Mouse (Mus musculus) liver, adult 2 months (tissue): ENCODE measurements at regions not wholly inside any gene's neighbourhood (a gene's known extent, or its start where the extent isn't known, plus 50 kb on each side); places are given as distances from the start of the nearest gene placed in this dataset.

ENCODE experiments used
- DNase-seq: peaks from one replicate; pipeline ENCODE4 v3.0.0-alpha.2; 2011; ENCODE audit warnings: low read depth, low spot score; ENCODE audit errors: extremely low read depth
- H3K27ac ChIP-seq: fragments of 200-500 bp; replicated peaks from 2 replicates; pipeline ENCODE4 v1.5.1; 2012; ENCODE audit warnings: low read depth, mild to moderate bottlenecking, control low read depth, inconsistent platforms, low read length; ENCODE audit not compliant: insufficient read depth
- H3K27me3 ChIP-seq: fragments of 200-500 bp; 2 replicates; pipeline ENCODE4 v1.6.1; 2012; ENCODE audit warnings: mild to moderate bottlenecking, moderate library complexity, low read length, inconsistent platforms; ENCODE audit not compliant: control insufficient read depth, insufficient read depth
- H3K36me3 ChIP-seq: fragments of 200-500 bp; 2 replicates; pipeline ENCODE4 v1.6.1; 2012; ENCODE audit warnings: low read length, inconsistent platforms; ENCODE audit not compliant: control insufficient read depth, insufficient read depth
- H3K4me1 ChIP-seq: fragments of 200-500 bp; 2 replicates; pipeline ENCODE4 v1.6.1; 2011; ENCODE audit warnings: low read length; ENCODE audit not compliant: control insufficient read depth, insufficient read depth
- H3K4me3 ChIP-seq: fragments of 200-500 bp; 2 replicates; pipeline ENCODE4 v1.5.1; 2011; ENCODE audit warnings: low read depth, mild to moderate bottlenecking, control low read depth, low read length, moderate library complexity; ENCODE audit not compliant: insufficient read depth
- H3K79me2 ChIP-seq: fragments of 200-500 bp; 2 replicates; pipeline ENCODE4 v1.6.1; 2012; ENCODE audit warnings: inconsistent platforms, mild to moderate bottlenecking, low read length, moderate library complexity; ENCODE audit not compliant: control insufficient read depth, insufficient read depth
- H3K9ac ChIP-seq: fragments of 200-500 bp; 2 replicates; pipeline ENCODE4 v1.6.1; 2012; ENCODE audit warnings: low read depth, mild to moderate bottlenecking, control low read depth, inconsistent platforms, low read length
- CTCF ChIP-seq: fragments of 200-500 bp; IDR thresholded peaks from 2 replicates; pipeline ENCODE4 v1.5.1; 2011; ENCODE audit warnings: low read depth, low read length, control low read depth
- POLR2A ChIP-seq: fragments of 200-500 bp; IDR thresholded peaks from 2 replicates; pipeline ENCODE4 v1.6.1; 2011; ENCODE audit warnings: low read length, control low read depth; ENCODE audit not compliant: insufficient read depth; ENCODE audit errors: extremely low read depth
- WGBS: fragments of 180-500 bp; shearing (Covaris S2); methylation state at CpG from one replicate; pipeline ENCODE4 v1.1.7; 2018; 5-methylcytosine and 5-hydroxymethylcytosine counted together

DNA sequence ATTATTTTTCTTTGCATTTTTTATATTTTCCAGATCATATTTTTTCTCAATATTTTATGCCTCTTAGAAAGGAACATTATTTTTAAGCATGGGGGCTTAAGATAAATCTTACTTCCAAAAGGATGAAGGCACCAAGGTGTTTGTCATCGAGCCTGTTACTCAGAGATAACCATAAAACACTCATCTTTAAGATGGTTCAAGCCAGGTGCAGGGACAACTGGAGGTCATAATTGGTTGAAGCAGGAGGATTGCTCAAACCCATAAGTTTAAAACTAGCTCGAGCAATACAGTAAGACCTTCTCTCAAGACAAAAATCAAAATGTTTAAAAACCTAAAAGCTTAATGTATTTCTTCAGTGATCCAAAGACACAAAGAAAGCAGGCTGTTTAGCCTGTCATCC is 92.6 kb upstream of the Rreb1 start:
- no peak overlapping the region for H3K9ac ChIP-seq
- no peak overlapping the region for H3K4me3 ChIP-seq
- no peak for TF ChIP-seq POLR2A
- no peak for TF ChIP-seq CTCF
- H3K79me2 ChIP-seq, result no peaks in the 10 kb centered on the region
- WGBS, result 88% methylated on average over 2 of the region's 2 CpGs
- H3K27ac ChIP-seq, result no peak overlapping the region
- peaks cover 4% of the 10 kb centered on the region; the same call in 1 of the 2 replicates for H3K4me1 ChIP-seq
- no peaks in the 10 kb centered on the region for H3K27me3 ChIP-seq
- no peaks in the 10 kb centered on the region for H3K36me3 ChIP-seq
- DNase-seq, result no peak

DNA sequence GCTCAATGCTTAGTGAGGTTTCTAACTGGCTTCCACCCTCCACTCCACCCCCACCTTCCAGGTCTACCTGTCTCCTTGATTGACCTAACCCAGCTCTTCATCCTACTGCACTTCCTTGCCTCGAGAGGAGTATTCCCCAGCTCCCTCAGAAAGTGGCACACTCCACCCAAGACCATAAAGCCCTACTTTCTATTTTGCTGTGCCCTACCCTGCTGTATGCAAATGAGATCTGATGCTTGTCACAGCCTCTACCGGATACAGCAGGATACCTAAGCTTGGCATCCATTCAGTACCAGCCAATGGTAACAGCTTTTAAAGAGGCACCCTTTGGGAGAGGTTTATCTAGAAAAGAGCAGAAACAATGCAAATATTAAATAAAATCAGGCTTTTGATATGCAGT is 92.1 kb upstream of the Rreb1 start:
- H3K36me3 ChIP-seq, result no peaks in the 10 kb centered on the region
- H3K27me3 ChIP-seq, result no peaks in the 10 kb centered on the region
- H3K4me3 ChIP-seq, result no peak overlapping the region
- H3K9ac ChIP-seq, result no peak overlapping the region
- DNase-seq, result no peak
- H3K79me2 ChIP-seq, result no peaks in the 10 kb centered on the region
- no peak overlapping the region for H3K27ac ChIP-seq
- H3K4me1 ChIP-seq, result peaks cover 4% of the 10 kb centered on the region; the same call in 1 of the 2 replicates
- TF ChIP-seq CTCF (no peak), POLR2A (no peak)
- 81% methylated on average over 2 of the region's 2 CpGs for WGBS

DNA sequence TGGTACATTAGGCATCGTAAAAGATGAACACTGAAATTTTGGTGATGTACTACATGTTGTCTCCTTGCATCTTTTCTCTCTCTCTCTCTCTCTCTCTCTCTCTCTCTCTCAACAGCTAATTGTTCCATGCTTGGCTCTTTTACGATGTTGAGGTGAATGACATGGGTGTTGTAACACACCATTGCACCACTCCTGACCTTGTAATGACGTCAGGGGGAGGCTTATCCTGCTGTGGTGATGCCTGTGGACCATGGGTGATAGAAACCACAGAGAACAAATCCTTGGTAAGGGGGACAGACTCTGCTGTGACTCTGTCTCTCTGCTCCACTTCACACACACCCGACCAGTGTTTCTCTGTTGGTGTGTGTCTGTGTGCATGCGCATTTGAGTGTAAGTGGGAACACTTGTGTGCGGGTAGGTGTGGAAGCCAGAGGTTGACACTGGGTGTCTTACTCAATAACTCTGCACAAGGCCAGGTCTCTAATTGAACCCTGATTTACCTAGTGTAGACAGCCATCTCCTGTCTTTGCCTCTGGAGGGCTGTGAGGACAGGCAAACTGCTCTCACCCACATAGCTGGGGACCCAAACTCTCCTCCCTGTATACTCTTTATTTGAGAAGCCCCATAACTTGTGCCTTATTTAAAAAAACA is 88.9 kb upstream of the Rreb1 start:
- H3K79me2 ChIP-seq, result no peaks in the 10 kb centered on the region
- peak overlapping the region; percentile 92 for H3K27ac ChIP-seq
- H3K4me1 ChIP-seq, result peaks cover 4% of the 10 kb centered on the region; the same call in 1 of the 2 replicates
- 30% methylated on average over 6 of the region's 6 CpGs for WGBS
- no peak overlapping the region for H3K4me3 ChIP-seq
- H3K9ac ChIP-seq, result peak overlapping the region; percentile 9; the same call in 1 of the 2 replicates
- no peaks in the 10 kb centered on the region for H3K36me3 ChIP-seq
- peak; percentile 98 for DNase-seq
- no peaks in the 10 kb centered on the region for H3K27me3 ChIP-seq
- no peak for TF ChIP-seq POLR2A
- peak; percentile 14; the same call in 1 of the 2 replicates for TF ChIP-seq CTCF

DNA sequence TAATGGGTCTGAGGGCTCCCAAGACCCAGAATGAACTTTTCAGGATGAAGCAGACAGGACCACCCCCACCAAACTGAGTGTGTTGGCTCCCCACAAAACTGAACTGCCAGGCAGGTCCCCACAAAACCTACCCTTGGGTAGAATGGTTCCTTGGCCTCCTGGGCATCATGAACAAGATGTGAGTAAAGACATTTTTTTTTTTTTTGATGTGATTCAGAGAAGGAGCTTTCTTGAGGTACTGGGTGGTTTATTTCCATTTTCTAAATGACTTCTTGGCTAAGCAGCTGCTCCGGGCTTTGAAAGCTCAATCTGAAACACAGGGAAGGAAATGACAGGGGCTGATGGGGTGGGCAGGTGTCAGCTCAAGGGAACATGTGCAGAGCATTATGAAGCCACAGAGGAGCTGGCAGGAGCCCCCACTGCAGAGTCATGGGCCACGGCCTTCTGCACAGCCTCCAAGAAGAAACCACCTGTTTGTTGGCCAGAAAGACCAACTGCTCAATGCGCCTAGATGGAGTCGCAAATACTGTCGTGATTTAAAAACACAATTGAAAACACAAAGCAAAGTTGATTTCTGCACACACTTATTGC is 86.2 kb upstream of the Rreb1 start:
- H3K27ac ChIP-seq, result no peak overlapping the region
- H3K9ac ChIP-seq, result no peak overlapping the region
- no peaks in the 10 kb centered on the region for H3K36me3 ChIP-seq
- H3K27me3 ChIP-seq, result no peaks in the 10 kb centered on the region
- peaks cover 4% of the 10 kb centered on the region; the same call in 1 of the 2 replicates for H3K4me1 ChIP-seq
- WGBS, result 81% methylated on average over 5 of the region's 5 CpGs
- H3K4me3 ChIP-seq, result no peak overlapping the region
- DNase-seq, result no peak
- no peaks in the 10 kb centered on the region for H3K79me2 ChIP-seq
- no peak for TF ChIP-seq CTCF
- TF ChIP-seq POLR2A, result no peak

DNA sequence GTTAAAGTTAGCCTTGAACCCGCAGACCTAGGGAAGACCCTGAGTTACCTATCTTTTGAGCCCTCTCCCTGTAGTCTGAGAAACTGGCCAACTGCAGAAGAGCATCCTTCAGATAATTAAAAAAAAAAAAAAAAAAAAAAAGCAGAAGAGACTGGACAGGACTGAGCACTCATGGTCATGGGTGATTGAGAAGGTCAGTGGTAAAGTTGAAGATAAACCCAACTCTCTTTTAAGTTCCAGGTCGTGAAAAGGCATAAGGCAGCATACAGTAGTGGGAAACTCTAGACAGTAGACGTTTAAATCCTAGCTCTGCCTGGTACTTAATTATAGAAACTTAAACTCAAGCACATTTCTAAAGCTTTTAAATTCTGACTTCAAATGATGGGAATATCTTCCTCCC is 84.6 kb upstream of the Rreb1 start:
- no peaks in the 10 kb centered on the region for H3K27me3 ChIP-seq
- DNase-seq, result no peak

DNA sequence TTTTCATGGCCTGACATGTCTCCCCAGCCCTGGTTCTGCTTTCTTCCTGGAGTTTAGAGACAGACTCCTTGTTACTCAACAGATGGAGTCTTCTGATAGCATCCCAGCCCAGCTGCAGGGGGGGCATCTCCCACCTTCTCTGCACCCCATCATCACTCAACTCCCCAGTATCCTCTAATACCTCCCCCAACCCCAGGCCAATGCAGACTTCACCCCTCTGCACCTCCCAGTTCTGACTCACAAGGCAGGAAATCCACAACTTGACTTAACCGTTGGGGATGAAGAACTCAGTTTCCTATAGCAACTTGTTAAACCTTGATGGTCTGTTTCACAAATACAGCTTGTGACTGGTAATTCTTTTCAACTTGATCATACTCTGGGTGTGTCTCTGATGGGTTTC is 73.7 kb upstream of the Rreb1 start:
- Histone ChIP-seq H3K4me1 (no peaks in the 10 kb centered on the region), H3K79me2 (no peaks in the 10 kb centered on the region), H3K27ac (no peak overlapping the region), H3K4me3 (no peak overlapping the region), H3K36me3 (no peaks in the 10 kb centered on the region), H3K9ac (no peak overlapping the region), H3K27me3 (no peaks in the 10 kb centered on the region)
- no peak for TF ChIP-seq CTCF
- no peak for TF ChIP-seq POLR2A
- 67% methylated on average over 1 of the region's 1 CpGs for WGBS
- DNase-seq, result no peak

More for the DNA sequence above, 84.6 kb upstream of the Rreb1 start:
- Histone ChIP-seq H3K79me2 (no peaks in the 10 kb centered on the region), H3K36me3 (no peaks in the 10 kb centered on the region), H3K27ac (no peak overlapping the region), H3K9ac (no peak overlapping the region), H3K4me1 (peaks cover 4% of the 10 kb centered on the region; the same call in 1 of the 2 replicates), H3K4me3 (no peak overlapping the region)
- TF ChIP-seq POLR2A (no peak), CTCF (no peak)
- WGBS, result 81% methylated on average over 3 of the region's 3 CpGs
